In genomic region chr2:165258321-165258720, GRCm38 (mm10) we compare ENCODE assay signal across 21 mouse cellular contexts. TPM values are rescaled to one million over a fixed set of nuclear protein-coding genes. Genes with fewer than 3 reads are reported as not detected.
DNase-seq lines count a peak whose midpoint lies in the region; ATAC-seq lines count a peak whose summit lies in the region.
"Had no signal": no experiment of that assay in that cellular context is flagged by ENCODE, and none has a peak within 500 bp of the region (broad histone marks: within the 10 kb centered on the region; RNA-seq: fewer than 3 reads in every experiment).

No protein-coding gene starts in this region.

- H3K4me3 ChIP-seq in hindbrain, embryonic 13.5 days = no peak overlapping the region
- H3K4me3 ChIP-seq in hindbrain, embryonic 10.5 days = no peak overlapping the region
- no peak overlapping the region for H3K4me3 ChIP-seq in neural tube, embryonic 14.5 days (ENCODE audit: low read depth, low read length)
- no peak overlapping the region for H3K4me3 ChIP-seq in neural tube, embryonic 15.5 days (replicated peaks)
- H3K4me3 ChIP-seq: embryonic facial prominence, embryonic 10.5 days; embryonic facial prominence, embryonic 12.5 days; forebrain, embryonic 13.5 days; forebrain, embryonic 15.5 days had no signal

- H3K27me3 ChIP-seq in hindbrain, embryonic 13.5 days = peaks cover 73% of the 10 kb centered on the region
- peaks cover 95% of the 10 kb centered on the region for H3K27me3 ChIP-seq in hindbrain, embryonic 10.5 days (ENCODE audit: insufficient read depth, poor library complexity, severe bottlenecking)
- H3K27me3 ChIP-seq in neural tube, embryonic 14.5 days (ENCODE audit: control insufficient read depth, insufficient read depth, low read length) = peaks cover under 1% of the 10 kb centered on the region
- peaks cover 52% of the 10 kb centered on the region for H3K27me3 ChIP-seq in neural tube, embryonic 15.5 days (replicated peaks)

- 0 out of 2 replicates have a peak overlapping the region, but pooled peaks have one; percentile 14 for H3K9ac ChIP-seq in hindbrain, embryonic 13.5 days
- H3K9ac ChIP-seq in neural tube, embryonic 14.5 days (replicated peaks; ENCODE audit: low read depth, low read length) = no peak overlapping the region
- no peak overlapping the region for H3K9ac ChIP-seq in neural tube, embryonic 15.5 days (replicated peaks)
- H3K9ac ChIP-seq: embryonic facial prominence, embryonic 12.5 days; forebrain, embryonic 13.5 days; forebrain, embryonic 15.5 days; forebrain, postnatal 0 days had no signal

- no peak overlapping the region for H3K4me2 ChIP-seq in hindbrain, embryonic 13.5 days
- H3K4me2 ChIP-seq in neural tube, embryonic 14.5 days (ENCODE audit: low read depth, low read length) = no peak overlapping the region
- no peak overlapping the region for H3K4me2 ChIP-seq in neural tube, embryonic 15.5 days
- H3K4me2 ChIP-seq: embryonic facial prominence, embryonic 12.5 days; forebrain, embryonic 13.5 days; forebrain, embryonic 15.5 days had no signal

- no peaks in the 10 kb centered on the region for H3K9me3 ChIP-seq in hindbrain, embryonic 13.5 days
- H3K9me3 ChIP-seq in hindbrain, embryonic 10.5 days = no peaks in the 10 kb centered on the region
- no peaks in the 10 kb centered on the region for H3K9me3 ChIP-seq in neural tube, embryonic 14.5 days (ENCODE audit: control insufficient read depth, low read length)
- no peaks in the 10 kb centered on the region for H3K9me3 ChIP-seq in neural tube, embryonic 15.5 days (replicated peaks)
- H3K9me3 ChIP-seq: embryonic facial prominence, embryonic 10.5 days; embryonic facial prominence, embryonic 12.5 days; forebrain, embryonic 13.5 days; forebrain, embryonic 15.5 days; G1E had no signal

- peaks cover 61% of the 10 kb centered on the region for H3K4me1 ChIP-seq in hindbrain, embryonic 13.5 days (replicated peaks)
- peaks cover 59% of the 10 kb centered on the region for H3K4me1 ChIP-seq in hindbrain, embryonic 10.5 days (replicated peaks)
- H3K4me1 ChIP-seq in neural tube, embryonic 14.5 days (ENCODE audit: control insufficient read depth, insufficient read depth, low read length) = peaks cover 14% of the 10 kb centered on the region
- H3K4me1 ChIP-seq in neural tube, embryonic 15.5 days = peaks cover 29% of the 10 kb centered on the region

- WGBS in hindbrain, embryonic 13.5 days = 84% methylated on average over 6 of the region's 6 CpGs
- whole genome bisulfite sequencing in hindbrain, embryonic 10.5 days = 80% methylated on average over 6 of the region's 6 CpGs
- 74% methylated on average over 6 of the region's 6 CpGs for WGBS in neural tube, embryonic 14.5 days
- WGBS in neural tube, embryonic 15.5 days = 68% methylated on average over 6 of the region's 6 CpGs

- peak; percentile 50 for DNase-seq in cerebellum, adult 9-11 months
- DNase-seq in cerebellum, adult 18-20 months = no peak
- DNase-seq in hindbrain, embryonic 10.5 days (ENCODE audit: low spot score) = no peak
- DNase-seq: adrenal gland, adult 8-10 months; adrenal gland, postnatal 14 days; adrenal gland, postnatal 36 days; B cell, adult 2 months; cerebellum, adult 11 months; cerebellum, adult 9-10 months; forebrain, postnatal 0 days had no signal

- ATAC-seq in hindbrain, embryonic 13.5 days (ENCODE audit: low FRiP score) = no peak
- ATAC-seq in neural tube, embryonic 14.5 days (ENCODE audit: low read depth) = 0 out of 2 replicates have a peak, but pooled peaks have one; percentile 8
- ATAC-seq in neural tube, embryonic 15.5 days (ENCODE audit: low FRiP score) = no peak
- ATAC-seq: activated CD4-positive, CD25-positive, alpha-beta regulatory T cell, adult 4 months; CD4-positive, CD25-positive, alpha-beta regulatory T cell, adult 4 months; forebrain, embryonic 13.5 days; forebrain, embryonic 15.5 days; forebrain, postnatal 0 days; Patski had no signal

- H3K36me3 ChIP-seq in hindbrain, embryonic 13.5 days = no peaks in the 10 kb centered on the region
- H3K36me3 ChIP-seq in hindbrain, embryonic 10.5 days = no peaks in the 10 kb centered on the region
- H3K36me3 ChIP-seq in neural tube, embryonic 14.5 days (ENCODE audit: control insufficient read depth, insufficient read depth, low read length) = no peaks in the 10 kb centered on the region
- no peaks in the 10 kb centered on the region for H3K36me3 ChIP-seq in neural tube, embryonic 15.5 days
- H3K36me3 ChIP-seq: embryonic facial prominence, embryonic 10.5 days; embryonic facial prominence, embryonic 12.5 days; forebrain, embryonic 15.5 days; G1E had no signal

- no peak overlapping the region for H3K27ac ChIP-seq in hindbrain, embryonic 13.5 days
- H3K27ac ChIP-seq in hindbrain, embryonic 10.5 days = no peak overlapping the region
- H3K27ac ChIP-seq in neural tube, embryonic 14.5 days (ENCODE audit: low read depth, low read length) = no peak overlapping the region
- H3K27ac ChIP-seq in neural tube, embryonic 15.5 days (replicated peaks) = no peak overlapping the region
- H3K27ac ChIP-seq: embryonic facial prominence, embryonic 10.5 days; embryonic facial prominence, embryonic 12.5 days; forebrain, embryonic 13.5 days; forebrain, embryonic 15.5 days had no signal

RNA-seq across cellular contexts. Expression of gene Cdh22, which starts 23.7 kb away (rescaled TPM):
- 9.4 and 11.4 TPM in 2 replicates for polyA plus RNA-seq in hindbrain, embryonic 13.5 days (2015; fragmentation: Nextera tagmentation; extraction: Ambion mirVana)
- polyA plus RNA-seq in hindbrain, embryonic 10.5 days (2016; fragmentation: Nextera tagmentation; extraction: Ambion mirVana) = 4.4 and 8.7 TPM in 2 replicates
- 9.0 and 10.5 TPM in 2 replicates for polyA plus RNA-seq in neural tube, embryonic 14.5 days (2014; fragmentation: Nextera tagmentation; extraction: Ambion mirVana)
- 11.9 and 15.2 TPM in 2 replicates for polyA plus RNA-seq in neural tube, embryonic 15.5 days (2015; fragmentation: Nextera tagmentation; extraction: Ambion mirVana)
- polyA plus RNA-seq: activated CD4-positive, CD25-positive, alpha-beta regulatory T cell, adult 4 months; CD4-positive, CD25-positive, alpha-beta regulatory T cell, adult 4 months; G1E; Patski had no signal

RNA-seq across cellular contexts. Expression of gene Slc35c2, which starts 29.3 kb away (rescaled TPM):
- 61.5 and 68.1 TPM in 2 replicates for polyA plus RNA-seq in hindbrain, embryonic 13.5 days (2015; fragmentation: Nextera tagmentation; extraction: Ambion mirVana)
- 68.3 and 73.0 TPM in 2 replicates for polyA plus RNA-seq in hindbrain, embryonic 10.5 days (2016; fragmentation: Nextera tagmentation; extraction: Ambion mirVana)
- polyA plus RNA-seq in neural tube, embryonic 14.5 days (2014; fragmentation: Nextera tagmentation; extraction: Ambion mirVana) = 54.1 and 59.0 TPM in 2 replicates
- 65.6 and 68.3 TPM in 2 replicates for polyA plus RNA-seq in neural tube, embryonic 15.5 days (2015; fragmentation: Nextera tagmentation; extraction: Ambion mirVana)
